Mouse (Mus musculus) duodenum, adult 2 months (tissue): Measurements from ENCODE around the gene Vmn1r94. TPM values are rescaled to one million over a fixed set of nuclear protein-coding genes. Genes with fewer than 3 reads are reported as not detected.

Source experiments
- polyA plus RNA-seq: library from polyadenylated mRNA; depleted of rRNA; stranded (reverse); fragments of >200 nt; gene quantifications from 2 replicates; pipeline ENCODE4 v1.2.3, GENCODE M21; 2012; ENCODE audit warnings: low replicate concordance; rRNA removed

Vmn1r94 gene
- polyA plus RNA-seq: not detected in 2 replicates

GRCm38 (mm10) chr7:20168277-20168676 is at the start of gene Vmn1r94:
Vmn1r94 (minus strand) TSS chr7:20168377.

GRCm38 (mm10) chr7:20205507-20205906 is 37.3 kb upstream of the Vmn1r94 start, which contains the start of gene Gm6164:
Gm6164 (minus strand) TSS chr7:20205607.

DNA sequence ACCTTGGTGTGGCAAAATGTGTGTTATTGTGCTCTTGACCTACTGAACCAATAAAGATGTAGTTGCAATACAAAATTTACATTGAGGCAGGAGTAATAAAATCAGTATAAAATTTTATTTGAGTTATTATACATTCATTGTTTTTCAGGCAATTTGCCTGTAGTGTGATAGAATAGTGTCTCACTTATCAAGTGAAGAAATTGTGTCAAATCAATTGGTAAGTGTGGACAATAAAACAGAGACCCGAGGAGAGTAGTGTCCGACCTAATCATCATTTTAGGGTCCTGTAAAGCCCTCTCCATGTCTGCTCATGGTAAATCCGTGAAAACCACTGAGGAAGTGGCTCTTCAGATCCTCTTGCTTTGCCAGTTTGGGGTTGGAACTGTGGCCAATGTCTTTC is 25.2 kb upstream of the Vmn1r94 start, which contains the start of gene Vmn1r95:
Gene Vmn1r95 (plus strand): TSS at position 301 of the 400 bp plus-strand sequence.

GRCm38 (mm10) chr7:20138988-20139387 is 29.2 kb downstream of the Vmn1r94 start, which contains the start of gene Vmn1r93:
Vmn1r93 (minus strand) TSS chr7:20139088.

GRCm38 (mm10) chr7:20122479-20122878 is 45.7 kb downstream of the Vmn1r94 start, which contains the start of gene Gm16442:
Gm16442 (minus strand) TSS chr7:20122579.

Other genes with a start within 250 kb of the Vmn1r94 start
- 7.0 TPM in 2 replicates for gene Pvr, start 247.2 kb downstream of the Vmn1r94 start, polyA plus RNA-seq
- 125 and 289 TPM in 2 replicates for gene Igsf23, start 217.6 kb downstream of the Vmn1r94 start, polyA plus RNA-seq
- gene Ceacam20, start 203.0 kb downstream of the Vmn1r94 start, polyA plus RNA-seq: 19.7 and 71.0 TPM in 2 replicates
- gene Nlrp9b, start 176.9 kb downstream of the Vmn1r94 start, polyA plus RNA-seq: 1.9 and 2.2 TPM in 2 replicates
- gene Vmn1r91, start 68.7 kb downstream of the Vmn1r94 start, polyA plus RNA-seq: 0.02 and 0.05 TPM in 2 replicates
- not detected in 2 replicates for gene Gm16442, start 45.8 kb downstream of the Vmn1r94 start, polyA plus RNA-seq
- gene Vmn1r93, start 29.3 kb downstream of the Vmn1r94 start, polyA plus RNA-seq: not detected in 2 replicates
- not detected in 2 replicates for gene Vmn1r95, start 25.3 kb upstream of the Vmn1r94 start, polyA plus RNA-seq
- not detected in 2 replicates for gene Gm6164, start 37.2 kb upstream of the Vmn1r94 start, polyA plus RNA-seq
- not detected in 2 replicates for gene Gm4498, start 65.5 kb upstream of the Vmn1r94 start, polyA plus RNA-seq
- gene Gm5890, start 94.5 kb upstream of the Vmn1r94 start, polyA plus RNA-seq: not detected in 2 replicates
- not detected in 2 replicates for gene Gm4133, start 165.7 kb upstream of the Vmn1r94 start, polyA plus RNA-seq
- not detected in 2 replicates for gene Gm5728, start 207.0 kb upstream of the Vmn1r94 start, polyA plus RNA-seq
- gene Vmn1r100, start 249.6 kb upstream of the Vmn1r94 start, polyA plus RNA-seq: not detected in 2 replicates